Comparison of ENCODE assay signal across 21 mouse cellular contexts in the genomic region with DNA sequence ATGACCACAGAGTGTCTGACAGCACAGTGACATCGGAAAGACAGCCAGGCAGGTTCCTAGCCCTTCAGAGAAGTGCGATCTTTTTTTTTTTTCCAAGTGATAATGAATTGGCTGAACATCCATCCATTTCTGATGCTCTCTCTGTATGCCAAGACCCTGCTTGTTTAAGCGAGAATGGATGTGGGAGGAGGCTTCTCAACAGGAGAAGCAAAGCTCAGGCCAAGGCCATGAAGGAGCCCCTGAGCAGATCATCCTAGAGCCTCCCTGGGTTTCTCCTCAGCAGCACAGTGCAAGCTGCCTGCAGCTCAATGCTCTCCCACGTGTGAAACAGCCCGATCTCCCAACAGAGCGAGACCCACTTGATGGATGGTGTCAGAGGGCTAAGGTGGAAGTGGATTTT.
DNase-seq lines count a peak whose midpoint lies in the region; ATAC-seq lines count a peak whose summit lies in the region.
"Had no signal": no experiment of that assay in that cellular context is flagged by ENCODE, and none has a peak within 500 bp of the region (broad histone marks: within the 10 kb centered on the region; RNA-seq: fewer than 3 reads in every experiment).

No protein-coding gene starts in this region.

- ATAC-seq in kidney, embryonic 16.5 days (ENCODE audit: low FRiP score, low TSS enrichment): peak; percentile 62; the same call in 1 of the 2 replicates
- ATAC-seq: liver, embryonic 12.5 days had no signal

- no peaks in the 10 kb centered on the region for H3K9me3 ChIP-seq in heart, embryonic 10.5 days
- H3K9me3 ChIP-seq in kidney, embryonic 16.5 days (ENCODE audit: low read length): no peaks in the 10 kb centered on the region
- H3K9me3 ChIP-seq: embryonic facial prominence, embryonic 12.5 days; limb, embryonic 12.5 days; liver, embryonic 12.5 days; megakaryocyte, embryonic 14.5 days had no signal

- no peak overlapping the region for H3K9ac ChIP-seq in kidney, embryonic 16.5 days (replicated peaks; ENCODE audit: low read length)
- H3K9ac ChIP-seq: embryonic facial prominence, embryonic 12.5 days; limb, embryonic 12.5 days; liver, embryonic 12.5 days had no signal

- no peaks in the 10 kb centered on the region for H3K36me3 ChIP-seq in heart, embryonic 10.5 days
- no peaks in the 10 kb centered on the region for H3K36me3 ChIP-seq in kidney, embryonic 16.5 days (ENCODE audit: insufficient read depth, low read length)
- H3K36me3 ChIP-seq: embryonic facial prominence, embryonic 12.5 days; limb, embryonic 12.5 days; liver, embryonic 12.5 days had no signal

- peaks cover 21% of the 10 kb centered on the region for H3K4me1 ChIP-seq in heart, embryonic 10.5 days
- no peaks in the 10 kb centered on the region for H3K4me1 ChIP-seq in kidney, embryonic 16.5 days (ENCODE audit: insufficient read depth, low read length)
- H3K4me1 ChIP-seq: embryonic facial prominence, embryonic 12.5 days; liver, embryonic 12.5 days had no signal

- DNase-seq in cerebellum, postnatal 10 days: peak; percentile 64 to 69
- no peak for DNase-seq in cerebellum, postnatal 36 days
- DNase-seq in heart, embryonic 10.5 days (ENCODE audit: low spot score): no peak
- DNase-seq in heart, postnatal 36 days: no peak
- no peak for DNase-seq in kidney, postnatal 36 days
- peak; percentile 19 for DNase-seq in embryo, embryonic 11 days
- no peak for DNase-seq in layer of hippocampus, adult 11-12 months (ENCODE audit: low spot score)
- DNase-seq: adrenal gland, adult 8-10 months; cerebellum, adult 9-10 months; gastrocnemius, postnatal 14 days; kidney, adult 18-20 months; kidney, postnatal 25 days; layer of hippocampus, adult 9-11 months; lung, adult 2 months; thymus, postnatal 14 days had no signal

- WGBS in heart, embryonic 10.5 days: 36% methylated on average over 6 of the region's 6 CpGs
- WGBS in kidney, embryonic 16.5 days: 35% methylated on average over 6 of the region's 6 CpGs

- no peak overlapping the region for H3K4me2 ChIP-seq in kidney, embryonic 16.5 days (replicated peaks; ENCODE audit: low read depth, low read length)
- H3K4me2 ChIP-seq: embryonic facial prominence, embryonic 12.5 days; limb, embryonic 12.5 days; liver, embryonic 12.5 days had no signal

- no peaks in the 10 kb centered on the region for H3K27me3 ChIP-seq in heart, embryonic 10.5 days (ENCODE audit: insufficient read depth, poor library complexity, severe bottlenecking)
- H3K27me3 ChIP-seq in kidney, embryonic 16.5 days (ENCODE audit: insufficient read depth, low read length): no peaks in the 10 kb centered on the region
- H3K27me3 ChIP-seq: embryonic facial prominence, embryonic 12.5 days; limb, embryonic 12.5 days; liver, embryonic 12.5 days; megakaryocyte, embryonic 14.5 days had no signal

- H3K4me3 ChIP-seq in heart, embryonic 10.5 days: no peak overlapping the region
- no peak overlapping the region for H3K4me3 ChIP-seq in kidney, embryonic 16.5 days (ENCODE audit: low read length)
- H3K4me3 ChIP-seq: embryonic facial prominence, embryonic 12.5 days; erythroblast, embryonic 14.5 days; limb, embryonic 12.5 days; liver, embryonic 12.5 days; megakaryocyte, embryonic 14.5 days had no signal

- H3K27ac ChIP-seq in heart, embryonic 10.5 days: peak overlapping the region; percentile 33; the same call in 1 of the 2 replicates
- no peak overlapping the region for H3K27ac ChIP-seq in kidney, embryonic 16.5 days (ENCODE audit: low read length)
- H3K27ac ChIP-seq: embryonic facial prominence, embryonic 12.5 days; limb, embryonic 12.5 days; liver, embryonic 12.5 days had no signal

- intact Hi-C loops in heart, postnatal 36 days (cut with DNase I): loop anchor here (5.0 kb wide), 1 partner anchor 74 kb away; no protein-coding TSS in a partner anchor

Comparison
In these comparisons a context has a peak if more than half of its experiments do, and no peak if none do; other contexts are left out.
1. DNase-seq: peak in cerebellum, postnatal 10 days (2 of 2) and embryo, embryonic 11 days (single experiment); none in cerebellum, postnatal 36 days (0 of 2), heart, embryonic 10.5 days (single experiment), heart, postnatal 36 days (0 of 2), kidney, postnatal 36 days (0 of 2) and layer of hippocampus, adult 11-12 months (single experiment).